Mouse (Mus musculus) forebrain, embryonic 11.5 days (tissue): ENCODE results near the gene Lrig1. TPM values are rescaled to one million over a fixed set of nuclear protein-coding genes. Genes with fewer than 3 reads are reported as not detected.

Experiments
- ATAC-seq: fragments of 200-750 bp; cut with Nextera tagmentation; replicated peaks from 2 replicates; pipeline ENCODE4 v1.8.0; 2017; ENCODE audit warnings: moderate TSS enrichment; ENCODE audit not compliant: low FRiP score
- DNase-seq: peaks from one replicate; pipeline ENCODE4 v3.0.0-alpha.2; 2017; ENCODE audit warnings: low spot score
- H3K27ac ChIP-seq: fragments of 300-500 bp; sonication (generic); 2 replicates; pipeline ENCODE4 v1.5.1; 2014; ENCODE audit warnings: low read depth, low read length
- H3K27me3 ChIP-seq: fragments of 300-500 bp; sonication (generic); 2 replicates; pipeline ENCODE4 v1.6.1; 2014; ENCODE audit warnings: mild to moderate bottlenecking, low read length, mixed read lengths; ENCODE audit not compliant: control insufficient read depth, insufficient read depth
- H3K36me3 ChIP-seq: fragments of 300-500 bp; sonication (generic); 2 replicates; pipeline ENCODE4 v1.6.1; 2014; ENCODE audit warnings: mild to moderate bottlenecking, low read length, moderate library complexity, mixed read lengths; ENCODE audit not compliant: control insufficient read depth, insufficient read depth
- H3K4me1 ChIP-seq: fragments of 300-500 bp; sonication (generic); replicated peaks from 2 replicates; pipeline ENCODE4 v1.6.1; 2014; ENCODE audit warnings: low read length, mixed read lengths; ENCODE audit not compliant: control insufficient read depth, insufficient read depth
- H3K4me2 ChIP-seq: fragments of 300-500 bp; sonication (generic); 2 replicates; pipeline ENCODE4 v1.6.1; 2014; ENCODE audit warnings: low read depth, mild to moderate bottlenecking, low read length, moderate library complexity, mixed read lengths; ENCODE audit not compliant: severe bottlenecking
- H3K4me3 ChIP-seq: fragments of 300-500 bp; sonication (generic); 2 replicates; pipeline ENCODE4 v1.5.1; 2014; ENCODE audit warnings: low read depth, low read length
- H3K9ac ChIP-seq: fragments of 300-500 bp; sonication (generic); 2 replicates; pipeline ENCODE4 v1.6.1; 2014; ENCODE audit warnings: low read length
- H3K9me3 ChIP-seq: fragments of 300-500 bp; sonication (generic); 2 replicates; pipeline ENCODE4 v1.6.1; 2016; ENCODE audit warnings: low read length, mixed read lengths; ENCODE audit not compliant: control insufficient read depth
- WGBS: fragments of 180-500 bp; shearing (Covaris S2); extraction: QIAGEN DNeasy Blood & Tissue Kit; methylation state at CpG from one replicate; pipeline ENCODE4 v1.1.7; 2014; 5-methylcytosine and 5-hydroxymethylcytosine counted together
- polyA plus RNA-seq: library from polyadenylated mRNA; unstranded; fragments of >200 nt; fragmentation: Nextera tagmentation; extraction: Ambion mirVana; gene quantifications from 2 replicates; pipeline ENCODE4 v1.2.1, GENCODE M21; 2014

The Lrig1 gene
- polyA plus RNA-seq, 1 experiment from 2014 or later: 21.7 TPM

DNA sequence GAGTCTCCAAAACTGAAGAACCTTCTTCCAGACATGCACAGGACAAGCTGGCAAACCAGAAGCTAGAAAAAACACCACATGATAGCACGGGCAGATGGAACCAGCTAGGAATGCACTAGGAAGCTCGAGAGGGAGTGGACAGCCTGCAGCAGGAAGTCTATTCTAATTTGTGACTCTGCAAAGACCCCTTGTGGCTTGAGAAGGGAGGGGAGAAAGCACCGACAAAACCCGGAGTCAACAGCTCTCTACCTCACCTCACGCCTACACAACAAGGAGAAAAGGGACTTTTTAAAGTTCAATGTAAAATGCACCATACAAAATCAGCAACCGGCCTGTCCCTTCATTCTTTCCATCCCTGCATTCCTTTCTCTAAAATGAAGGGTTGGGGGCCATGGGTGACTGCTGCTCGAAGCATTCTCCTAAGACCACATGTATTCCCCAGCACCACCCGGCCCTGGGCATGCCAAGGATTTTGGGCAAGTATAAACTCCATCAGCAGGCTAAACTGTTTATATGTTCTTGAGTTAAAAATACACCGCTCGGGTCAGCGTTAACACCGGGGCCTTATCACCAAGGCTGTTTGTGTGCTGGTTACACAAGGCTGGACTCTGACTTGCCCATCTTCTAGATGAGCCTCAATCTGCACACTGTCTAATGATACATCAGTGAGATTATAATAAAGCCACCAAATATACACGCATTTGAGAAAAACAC lies 15.0 kb downstream of the Lrig1 start:
- WGBS: 59% methylated on average over 13 of the region's 13 CpGs
- ATAC-seq (no peak), DNase-seq (no peak)
- H3K27me3 ChIP-seq: no peaks in the 10 kb centered on the region
- H3K4me2 ChIP-seq: no peak overlapping the region
- no peak overlapping the region for H3K9ac ChIP-seq
- no peak overlapping the region for H3K27ac ChIP-seq
- no peak overlapping the region for H3K4me3 ChIP-seq
- peaks cover 29% of the 10 kb centered on the region for H3K4me1 ChIP-seq
- H3K9me3 ChIP-seq: no peaks in the 10 kb centered on the region
- no peaks in the 10 kb centered on the region for H3K36me3 ChIP-seq

DNA sequence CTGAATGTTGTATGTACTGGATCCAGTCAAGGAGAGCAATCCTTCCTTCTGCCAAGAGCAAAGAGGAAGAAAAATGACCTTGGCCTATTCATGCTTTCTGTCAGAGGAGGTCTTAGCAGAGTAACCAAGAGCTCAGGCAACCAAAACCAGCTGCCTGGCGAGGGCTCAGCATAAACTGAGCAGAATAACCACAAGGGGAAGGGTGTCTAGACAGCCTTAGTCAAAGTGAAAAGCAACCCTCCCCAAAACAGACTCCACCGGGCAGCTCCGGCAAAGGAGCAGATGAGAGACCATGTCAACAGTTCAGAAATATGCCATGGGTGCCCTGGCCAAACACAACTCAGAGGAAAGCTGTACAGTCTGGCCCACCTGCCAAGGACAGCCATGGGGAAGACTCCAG lies 16.3 kb downstream of the Lrig1 start:
- peaks cover 30% of the 10 kb centered on the region for H3K4me1 ChIP-seq
- no peak for ATAC-seq
- no peak overlapping the region for H3K4me3 ChIP-seq
- no peaks in the 10 kb centered on the region for H3K27me3 ChIP-seq
- H3K27ac ChIP-seq: no peak overlapping the region
- H3K36me3 ChIP-seq: no peaks in the 10 kb centered on the region
- no peak for DNase-seq
- no peak overlapping the region for H3K9ac ChIP-seq
- no peaks in the 10 kb centered on the region for H3K9me3 ChIP-seq
- 85% methylated on average over 3 of the region's 3 CpGs for WGBS
- no peak overlapping the region for H3K4me2 ChIP-seq

DNA sequence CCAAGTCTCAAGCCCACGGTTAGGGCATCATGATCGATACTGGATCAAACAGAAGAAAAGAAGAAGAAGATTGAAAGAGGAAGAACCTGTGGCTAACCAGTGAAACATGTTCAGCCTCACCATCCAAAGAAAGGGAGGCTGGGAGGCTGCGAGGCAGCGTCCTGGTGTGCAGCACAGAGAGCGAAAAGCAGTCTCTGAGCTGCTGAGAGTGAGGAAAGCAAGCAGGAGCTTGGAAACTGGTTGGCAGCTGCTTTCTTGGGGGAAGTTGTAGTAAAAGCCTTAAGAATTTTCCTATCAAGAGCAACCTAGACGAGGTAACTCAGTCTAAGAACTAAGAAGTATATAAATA lies 17.7 kb downstream of the Lrig1 start:
- H3K4me2 ChIP-seq: no peak overlapping the region
- no peak overlapping the region for H3K4me3 ChIP-seq
- H3K9me3 ChIP-seq: no peaks in the 10 kb centered on the region
- ATAC-seq (no peak), DNase-seq (no peak)
- no peaks in the 10 kb centered on the region for H3K36me3 ChIP-seq
- 55% methylated on average over 6 of the region's 6 CpGs for WGBS
- no peaks in the 10 kb centered on the region for H3K27me3 ChIP-seq
- peaks cover 41% of the 10 kb centered on the region for H3K4me1 ChIP-seq
- H3K9ac ChIP-seq: no peak overlapping the region
- H3K27ac ChIP-seq: no peak overlapping the region

DNA sequence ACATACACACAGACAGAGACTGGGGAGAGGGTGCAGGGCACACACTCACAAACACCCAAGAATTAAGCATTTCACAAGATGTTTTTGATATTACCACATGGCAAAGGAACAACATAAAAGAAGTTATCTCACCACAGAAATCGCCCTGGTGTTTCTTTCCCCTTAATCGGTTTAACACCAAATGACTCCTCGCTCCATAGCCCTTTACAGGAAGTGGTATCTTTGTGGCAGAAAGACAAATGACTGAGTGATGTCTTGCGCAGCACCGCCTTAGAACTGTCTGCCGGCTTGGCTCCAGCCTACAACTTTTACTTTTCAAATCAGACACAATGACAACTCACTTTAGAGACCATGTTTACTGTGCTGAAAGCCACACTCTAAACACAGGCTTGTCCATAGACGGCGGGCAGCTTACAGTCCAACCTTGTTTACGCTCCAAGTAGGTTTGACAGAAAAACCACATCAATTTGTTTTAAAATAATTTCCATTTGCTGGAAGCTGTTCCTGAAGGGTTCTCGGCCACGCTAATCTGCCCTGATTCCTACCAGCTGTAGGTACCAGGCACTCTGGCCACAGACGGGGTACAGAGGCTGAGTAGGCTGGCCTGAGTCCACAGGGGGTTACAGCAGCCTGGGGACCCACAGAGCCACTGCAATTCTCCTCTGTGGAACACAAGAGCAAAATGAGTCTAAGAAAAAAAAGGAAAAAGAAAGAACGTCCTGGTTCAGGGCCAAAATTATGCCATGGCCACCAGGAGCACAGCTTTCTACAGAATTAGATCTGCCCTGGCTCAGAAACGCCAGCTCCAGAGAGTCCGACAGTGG lies 18.3 kb downstream of the Lrig1 start:
- ATAC-seq (no peak), DNase-seq (no peak)
- Histone ChIP-seq H3K36me3 (no peaks in the 10 kb centered on the region), H3K4me3 (no peak overlapping the region), H3K27me3 (no peaks in the 10 kb centered on the region), H3K9me3 (no peaks in the 10 kb centered on the region), H3K4me2 (no peak overlapping the region), H3K4me1 (peaks cover 46% of the 10 kb centered on the region), H3K27ac (no peak overlapping the region), H3K9ac (no peak overlapping the region)
- 60% methylated on average over 15 of the region's 15 CpGs for WGBS

DNA sequence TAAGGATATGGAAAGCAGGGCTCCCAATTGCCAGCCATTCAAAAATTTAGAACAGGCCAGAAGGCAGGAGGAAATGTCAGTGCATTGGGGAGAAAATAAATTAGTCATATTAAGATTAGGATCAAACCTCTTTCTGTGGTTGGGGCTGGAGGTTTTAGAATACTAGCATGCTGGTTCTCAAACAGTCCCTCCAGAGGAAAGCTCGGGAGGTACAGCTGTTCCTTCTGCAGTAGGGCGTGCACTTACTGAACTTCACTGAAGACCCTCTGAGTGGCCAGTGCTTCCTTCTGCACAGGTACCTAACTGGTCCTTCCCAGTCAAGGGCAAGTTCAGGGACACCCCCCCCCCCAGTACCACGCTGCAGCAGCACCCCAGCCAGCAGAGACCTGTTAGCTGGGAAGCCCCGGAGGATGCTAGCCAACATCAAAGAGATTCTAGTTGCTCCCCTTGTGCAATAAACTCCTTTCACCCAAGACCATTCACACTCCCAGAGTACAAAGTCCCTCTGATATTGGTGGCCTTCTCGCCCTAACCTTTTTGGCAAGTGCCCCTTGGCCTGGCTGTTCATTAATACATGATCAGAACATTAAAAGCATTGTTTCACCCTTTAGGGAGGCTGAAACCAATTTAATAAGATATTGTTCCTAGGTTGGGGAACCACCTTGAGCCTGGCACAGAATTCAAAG lies 19.1 kb downstream of the Lrig1 start:
- Histone ChIP-seq H3K9me3 (no peaks in the 10 kb centered on the region), H3K4me3 (no peak overlapping the region), H3K27me3 (no peaks in the 10 kb centered on the region), H3K27ac (no peak overlapping the region), H3K36me3 (no peaks in the 10 kb centered on the region), H3K4me2 (no peak overlapping the region), H3K4me1 (peaks cover 53% of the 10 kb centered on the region), H3K9ac (no peak overlapping the region)
- ATAC-seq: 0 out of 2 replicates have a peak, but pooled peaks have one; percentile 21
- 52% methylated on average over 5 of the region's 5 CpGs for WGBS
- no peak for DNase-seq

DNA sequence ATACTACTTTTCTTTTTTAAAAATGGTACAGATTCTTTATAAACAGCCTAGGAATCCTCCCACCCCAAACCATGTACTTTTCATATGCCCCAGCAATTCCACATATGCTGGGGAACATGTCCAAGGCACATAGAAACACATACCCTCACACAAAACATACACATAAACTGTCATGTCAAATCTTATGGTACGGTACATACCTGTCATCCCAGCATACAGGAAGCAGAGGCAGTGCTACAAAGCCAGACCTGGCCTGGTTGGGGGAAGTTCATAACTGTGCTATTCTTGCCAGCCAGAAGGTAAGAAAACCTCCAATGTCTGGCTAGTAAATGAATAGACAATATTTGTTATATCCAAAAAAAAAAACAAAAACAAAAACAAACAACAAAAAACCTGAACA lies 20.7 kb downstream of the Lrig1 start:
- Histone ChIP-seq H3K36me3 (no peaks in the 10 kb centered on the region), H3K27ac (no peak overlapping the region), H3K27me3 (no peaks in the 10 kb centered on the region), H3K4me1 (peaks cover 56% of the 10 kb centered on the region), H3K4me2 (no peak overlapping the region), H3K9me3 (no peaks in the 10 kb centered on the region), H3K9ac (no peak overlapping the region), H3K4me3 (no peak overlapping the region)
- DNase-seq: no peak
- WGBS: 91% methylated on average over 1 of the region's 1 CpGs
- no peak for ATAC-seq

DNA sequence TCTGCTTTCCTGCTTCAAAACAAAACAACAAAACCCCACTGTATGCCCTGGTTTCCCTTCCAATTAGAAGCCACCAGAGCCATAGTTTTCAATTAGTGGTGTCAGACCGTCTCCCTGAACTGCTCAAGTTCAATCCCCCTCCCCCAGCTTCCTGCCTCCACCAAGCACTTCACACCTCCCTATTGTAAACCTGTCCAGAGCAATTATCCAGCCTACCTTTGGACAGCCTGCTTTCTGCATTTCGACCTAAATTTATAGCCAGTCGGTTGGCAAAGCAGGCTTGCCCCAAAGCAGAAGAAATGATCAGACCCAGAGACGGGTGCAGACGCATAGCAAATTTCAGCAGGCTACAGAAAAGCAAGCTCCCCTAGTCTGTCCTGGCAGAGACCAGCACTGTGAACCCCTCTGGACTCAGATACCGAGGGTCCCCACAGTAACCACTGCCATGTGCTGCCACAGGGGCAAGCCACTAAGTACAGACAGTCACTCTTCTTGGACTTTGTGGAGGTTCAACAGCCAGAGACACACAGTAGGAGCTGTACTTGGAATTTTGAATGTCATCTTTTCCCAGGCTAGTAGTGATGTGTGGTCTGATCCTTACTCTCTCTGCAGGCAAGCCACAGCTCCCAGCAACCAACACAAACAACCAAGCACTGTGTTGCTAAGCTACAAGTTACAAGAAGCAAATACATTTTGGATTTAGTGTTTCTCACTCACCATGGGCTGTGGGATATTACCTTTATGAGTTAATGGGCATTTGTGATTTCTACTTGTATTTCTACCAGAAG lies 21.4 kb downstream of the Lrig1 start:
- Histone ChIP-seq H3K27me3 (no peaks in the 10 kb centered on the region), H3K27ac (0 out of 2 replicates have a peak overlapping the region, but pooled peaks have one; percentile 26), H3K9me3 (no peaks in the 10 kb centered on the region), H3K9ac (0 out of 2 replicates have a peak overlapping the region, but pooled peaks have one; percentile 6), H3K4me2 (no peak overlapping the region), H3K36me3 (no peaks in the 10 kb centered on the region), H3K4me3 (no peak overlapping the region), H3K4me1 (peaks cover 56% of the 10 kb centered on the region)
- ATAC-seq: peak; percentile 47; the same call in 1 of the 2 replicates
- DNase-seq: no peak
- 37% methylated on average over 6 of the region's 6 CpGs for WGBS

DNA sequence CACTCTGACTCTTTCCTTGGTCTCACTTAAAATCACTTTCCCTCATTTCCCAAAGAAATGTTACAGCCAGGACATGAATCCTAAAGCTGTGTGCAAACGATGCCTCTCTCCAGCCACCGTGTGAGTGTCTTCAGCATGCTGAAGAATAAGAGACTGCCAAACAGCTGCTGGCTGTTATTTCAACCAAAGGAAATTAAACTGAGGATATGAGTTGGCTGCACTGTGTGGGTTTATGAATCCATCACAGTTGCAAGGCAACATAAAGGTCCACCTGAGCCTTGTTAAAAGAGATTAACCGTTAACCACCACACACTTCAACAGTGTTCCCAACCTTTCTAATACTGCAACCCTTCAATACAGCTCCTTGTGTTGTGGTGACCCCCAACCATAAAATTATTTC lies 22.5 kb downstream of the Lrig1 start:
- no peak overlapping the region for H3K4me3 ChIP-seq
- H3K9me3 ChIP-seq: no peaks in the 10 kb centered on the region
- no peak overlapping the region for H3K4me2 ChIP-seq
- H3K36me3 ChIP-seq: no peaks in the 10 kb centered on the region
- no peak overlapping the region for H3K27ac ChIP-seq
- H3K27me3 ChIP-seq: no peaks in the 10 kb centered on the region
- peaks cover 55% of the 10 kb centered on the region for H3K4me1 ChIP-seq
- no peak overlapping the region; the same call in 1 of the 2 replicates for H3K9ac ChIP-seq
- WGBS: 62% methylated on average over 3 of the region's 3 CpGs
- DNase-seq (no peak), ATAC-seq (no peak)
